Mouse (Mus musculus) MEL (cell line): ENCODE measurements at regions not wholly inside any gene's neighbourhood (a gene's known extent, or its start where the extent isn't known, plus 50 kb on each side); places are given as distances from the start of the nearest gene placed in this dataset.

Experiments
- CHD1 ChIP-seq: IDR thresholded peaks from 2 replicates; pipeline ENCODE4 v1.6.1; 2012; ENCODE audit warnings: low read depth, mild to moderate bottlenecking, inconsistent platforms, low read length, improper control_type of control experiment
- CTCF ChIP-seq, 3 experiments: IDR thresholded peaks in 2 of 3; conservative IDR thresholded peaks in 1 of 3; 2 replicates each; pipeline ENCODE4 v1.5.1; 2011 to 2012; ENCODE audit warnings: low read length in 3 of 3, low read depth in 2 of 3, mild to moderate bottlenecking in 2 of 3, improper control_type of control experiment in 1 of 3, inconsistent platforms in 1 of 3, mixed read lengths in 1 of 3, moderate library complexity in 1 of 3; ENCODE audit not compliant: control insufficient read depth in 1 of 3, insufficient read depth in 1 of 3, poor library complexity in 1 of 3, severe bottlenecking in 1 of 3
- E2F4 ChIP-seq: IDR thresholded peaks from 2 replicates; pipeline ENCODE4 v1.6.1; 2011; ENCODE audit warnings: low read depth, low read length, improper control_type of control experiment, borderline replicate concordance
- EP300 ChIP-seq, 2 experiments: IDR thresholded peaks; 2 replicates each; pipeline ENCODE4 v1.6.1; 2011; ENCODE audit warnings: improper control_type of control experiment in 2 of 2, low read length in 2 of 2, low read depth in 1 of 2, mild to moderate bottlenecking in 1 of 2
- MAX ChIP-seq: IDR thresholded peaks from 2 replicates; pipeline ENCODE4 v1.6.1; 2011; ENCODE audit warnings: low read length, improper control_type of control experiment
- TAL1 ChIP-seq: IDR thresholded peaks from 2 replicates; pipeline ENCODE4 v1.6.1; 2012; ENCODE audit warnings: mild to moderate bottlenecking, inconsistent platforms, low read length, moderate library complexity, mixed read lengths
- TCF12 ChIP-seq: IDR thresholded peaks from 2 replicates; pipeline ENCODE4 v1.6.1; 2014; ENCODE audit warnings: low read depth, mild to moderate bottlenecking, inconsistent platforms, low read length, improper control_type of control experiment, moderate library complexity

- TF ChIP-seq E2F4: no peak
- TF ChIP-seq TAL1: no peak
- TF ChIP-seq CTCF (IDR thresholded peaks at IDR 0.05 in 2 of 3, conservative IDR thresholded peaks at IDR 0.05 in 1 of 3; ENCODE audit: control insufficient read depth in 1 of 3, insufficient read depth in 1 of 3, low read depth in 2 of 3, low read length in 3 of 3, poor library complexity in 1 of 3, severe bottlenecking in 1 of 3): no peak
- no peak for TF ChIP-seq CHD1
- no peak for TF ChIP-seq EP300 (IDR thresholded peaks at IDR 0.05; ENCODE audit: low read depth in 1 of 2, low read length in 2 of 2)
- TF ChIP-seq TCF12: no peak
- TF ChIP-seq MAX: no peak
Observed at GRCm38 (mm10) chr13:37288993-37289392, 56.0 kb upstream of the Ly86 start.
